ENCODE assay signal across 20 mouse cellular contexts in genomic region chr12:49394836-49395235, GRCm38 (mm10). TPM values are rescaled to one million over a fixed set of nuclear protein-coding genes. Genes with fewer than 3 reads are reported as not detected.
A peak's percentile ranks its signal among the peaks of the same experiment; 100 is the strongest.
DNase-seq lines count a peak whose midpoint lies in the region; ATAC-seq and TF ChIP-seq lines count a peak whose summit lies in the region.
"Had no signal": no experiment of that assay in that cellular context is flagged by ENCODE, and none has a peak within 500 bp of the region (broad histone marks: within the 10 kb centered on the region; RNA-seq: fewer than 3 reads in every experiment).

No protein-coding gene starts in this region.

- intact Hi-C loops in heart, postnatal 14 days (cut with DNase I) = no loop called here

- TF ChIP-seq CTCF in layer of hippocampus, adult 2 months (conservative IDR thresholded peaks at IDR 0.05) = no peak

- no peak for ATAC-seq in neural tube, embryonic 15.5 days (ENCODE audit: low FRiP score)
- peak; percentile 48 for ATAC-seq in forebrain, embryonic 11.5 days (replicated peaks; ENCODE audit: low FRiP score)
- ATAC-seq: hindbrain, embryonic 16.5 days had no signal

- H3K4me3 ChIP-seq in layer of hippocampus, adult 2 months = peak overlapping the region; percentile 89
- H3K4me3 ChIP-seq in neural tube, embryonic 15.5 days (replicated peaks) = no peak overlapping the region
- H3K4me3 ChIP-seq in forebrain, embryonic 11.5 days (ENCODE audit: low read depth, low read length) = peak overlapping the region; percentile 32
- H3K4me3 ChIP-seq: limb, embryonic 15.5 days; myocyte had no signal

- H3K27me3 ChIP-seq in neural tube, embryonic 15.5 days (replicated peaks) = peaks cover 73% of the 10 kb centered on the region
- H3K27me3 ChIP-seq in forebrain, embryonic 11.5 days (ENCODE audit: control insufficient read depth, insufficient read depth, low read length) = peaks cover 10% of the 10 kb centered on the region; the same call in 1 of the 2 replicates

- no peaks in the 10 kb centered on the region for H3K9me3 ChIP-seq in neural tube, embryonic 15.5 days (replicated peaks)
- no peaks in the 10 kb centered on the region for H3K9me3 ChIP-seq in forebrain, embryonic 11.5 days (ENCODE audit: control insufficient read depth, low read length)
- H3K9me3 ChIP-seq: limb, embryonic 15.5 days had no signal

- WGBS in neural tube, embryonic 15.5 days = under 1% methylated on average over 17 of the region's 17 CpGs
- WGBS in forebrain, embryonic 11.5 days = 1% methylated on average over 17 of the region's 17 CpGs

- peaks cover 4% of the 10 kb centered on the region; the same call in 1 of the 2 replicates for H3K4me1 ChIP-seq in neural tube, embryonic 15.5 days
- H3K4me1 ChIP-seq in forebrain, embryonic 11.5 days (replicated peaks; ENCODE audit: control insufficient read depth, insufficient read depth, low read length) = 0 out of 2 replicates have a peak, but pooled peaks cover 2% of the 10 kb centered on the region

- peak overlapping the region; percentile 100 for H3K27ac ChIP-seq in layer of hippocampus, adult 2 months
- H3K27ac ChIP-seq in neural tube, embryonic 15.5 days (replicated peaks) = no peak overlapping the region
- H3K27ac ChIP-seq in forebrain, embryonic 11.5 days (ENCODE audit: low read depth, low read length) = peak overlapping the region; percentile 91
- H3K27ac ChIP-seq: limb, embryonic 15.5 days; stomach, postnatal 0 days had no signal

- DNase-seq in layer of hippocampus, adult 2 months (ENCODE audit: low spot score in 2 of 2) = no peak
- no peak for DNase-seq in layer of hippocampus, postnatal 36 days
- DNase-seq in neural tube, embryonic 10.5 days (ENCODE audit: extremely low spot score, low spot score) = peak; percentile 46
- peak; percentile 69 for DNase-seq in forebrain, embryonic 11.5 days (ENCODE audit: low spot score)
- DNase-seq in retina, postnatal 1 day = peak; percentile 90
- DNase-seq in lung, postnatal 4 days = no peak
- no peak for DNase-seq in heart, postnatal 14 days
- DNase-seq: adrenal gland, adult 8-10 months; kidney, adult 8-10 months; lung, adult 2 months; thymus, postnatal 4 days had no signal

- no peak overlapping the region for H3K4me2 ChIP-seq in neural tube, embryonic 15.5 days
- peak overlapping the region; percentile 62 for H3K4me2 ChIP-seq in forebrain, embryonic 11.5 days (ENCODE audit: low read depth, low read length, severe bottlenecking)
- H3K4me2 ChIP-seq: limb, embryonic 15.5 days had no signal

- no peak overlapping the region for H3K9ac ChIP-seq in neural tube, embryonic 15.5 days (replicated peaks)
- H3K9ac ChIP-seq in forebrain, embryonic 11.5 days (ENCODE audit: low read length) = peak overlapping the region; percentile 83
- H3K9ac ChIP-seq: limb, embryonic 15.5 days had no signal

- H3K36me3 ChIP-seq in neural tube, embryonic 15.5 days = no peaks in the 10 kb centered on the region
- no peaks in the 10 kb centered on the region for H3K36me3 ChIP-seq in forebrain, embryonic 11.5 days (ENCODE audit: control insufficient read depth, insufficient read depth, low read length)
- H3K36me3 ChIP-seq: limb, embryonic 15.5 days had no signal

RNA-seq across cellular contexts. Expression of gene Gm43517, which starts 9.9 kb away (rescaled TPM):
- 10 to 100 TPM; 11.7 to 12.8 TPM for total RNA-seq in layer of hippocampus, adult 2 months (2021)
- 10 to 100 TPM; 11.2 to 14.6 TPM for total RNA-seq in layer of hippocampus, postnatal 36 days (2021)
- polyA plus RNA-seq in neural tube, embryonic 15.5 days (2015; fragmentation: Nextera tagmentation; extraction: Ambion mirVana) = not detected in 2 replicates
- polyA plus RNA-seq in forebrain, embryonic 11.5 days (2014; fragmentation: Nextera tagmentation; extraction: Ambion mirVana) = 1.3 and 1.4 TPM in 2 replicates
- not detected for total RNA-seq in heart, postnatal 14 days (2021)
- total RNA-seq: adrenal gland, adult 8-10 months; granulocyte monocyte progenitor cell, adult 5-6 weeks had no signal
- polyA plus RNA-seq: heart, embryonic 14.5 days; hindbrain, embryonic 16.5 days; large intestine, adult 2 months; limb, embryonic 15.5 days; lung, adult 2 months; myocyte; spleen, adult 2 months; stomach, postnatal 0 days had no signal

RNA-seq across cellular contexts. Expression of gene Foxg1, which starts 12.4 kb away (rescaled TPM):
- total RNA-seq in layer of hippocampus, adult 2 months (2021) = 100 to 1,000 TPM; 149 to 167 TPM
- 100 to 1,000 TPM; 150 to 156 TPM for total RNA-seq in layer of hippocampus, postnatal 36 days (2021)
- polyA plus RNA-seq in neural tube, embryonic 15.5 days (2015; fragmentation: Nextera tagmentation; extraction: Ambion mirVana) = 0.36 TPM in 1 of 2 replicates, not detected in the other
- 40.4 and 45.5 TPM in 2 replicates for polyA plus RNA-seq in forebrain, embryonic 11.5 days (2014; fragmentation: Nextera tagmentation; extraction: Ambion mirVana)
- not detected for total RNA-seq in heart, postnatal 14 days (2021)
- total RNA-seq: adrenal gland, adult 8-10 months; granulocyte monocyte progenitor cell, adult 5-6 weeks had no signal
- polyA plus RNA-seq: heart, embryonic 14.5 days; hindbrain, embryonic 16.5 days; large intestine, adult 2 months; limb, embryonic 15.5 days; myocyte; spleen, adult 2 months; stomach, postnatal 0 days had no signal

Comparison
In these comparisons a context has a peak if more than half of its experiments do, and no peak if none do; other contexts are left out.
1. DNase-seq: peak in neural tube, embryonic 10.5 days (single experiment), forebrain, embryonic 11.5 days (single experiment) and retina, postnatal 1 day (single experiment); none in layer of hippocampus, adult 2 months (0 of 2), layer of hippocampus, postnatal 36 days (0 of 2), lung, postnatal 4 days (0 of 2) and heart, postnatal 14 days (0 of 2).
2. RNA of gene Gm43517, which starts 9.9 kb away (total RNA-seq): 11.2 to 14.6 TPM in layer of hippocampus, postnatal 36 days and 11.7 to 12.8 TPM in layer of hippocampus, adult 2 months; not detected in heart, postnatal 14 days; every median in the first group is over 10 times any median in the second.
3. RNA of gene Foxg1, which starts 12.4 kb away (total RNA-seq): 149 to 167 TPM in layer of hippocampus, adult 2 months and 150 to 156 TPM in layer of hippocampus, postnatal 36 days; not detected in heart, postnatal 14 days; every median in the first group is over 100 times any median in the second.